Mouse (Mus musculus) limb, embryonic 11.5 days (tissue): ENCODE data around the gene Cldn14. TPM values are rescaled to one million over a fixed set of nuclear protein-coding genes. Genes with fewer than 3 reads are reported as not detected.

Source experiments
- ATAC-seq: fragments of 200-750 bp; cut with Nextera tagmentation; 2 replicates; pipeline ENCODE4 v1.8.0; 2017; ENCODE audit warnings: low read depth; ENCODE audit not compliant: insufficient number of reproducible peaks, low FRiP score, low TSS enrichment
- DNase-seq: peaks from one replicate; pipeline ENCODE4 v3.0.0-alpha.2; 2015; ENCODE audit warnings: low spot score
- H3K27ac ChIP-seq: fragments of 300-500 bp; sonication (generic); replicated peaks from 2 replicates; pipeline ENCODE4 v1.5.1; 2014; ENCODE audit warnings: low read depth, mild to moderate bottlenecking, low read length
- H3K27me3 ChIP-seq: fragments of 300-500 bp; sonication (generic); 2 replicates; pipeline ENCODE4 v1.6.1; 2014; ENCODE audit warnings: mild to moderate bottlenecking, low read length, mixed read lengths; ENCODE audit not compliant: control insufficient read depth, insufficient read depth
- H3K36me3 ChIP-seq: fragments of 300-500 bp; sonication (generic); 2 replicates; pipeline ENCODE4 v1.6.1; 2014; ENCODE audit warnings: mild to moderate bottlenecking, low read length, moderate library complexity, mixed read lengths; ENCODE audit not compliant: control insufficient read depth, insufficient read depth
- H3K4me1 ChIP-seq: fragments of 300-500 bp; sonication (generic); 2 replicates; pipeline ENCODE4 v1.6.1; 2014; ENCODE audit warnings: low read length, mixed read lengths; ENCODE audit not compliant: control insufficient read depth, insufficient read depth
- H3K4me2 ChIP-seq: fragments of 300-500 bp; sonication (generic); 2 replicates; pipeline ENCODE4 v1.6.1; 2014; ENCODE audit warnings: low read depth, mild to moderate bottlenecking, moderate library complexity; ENCODE audit not compliant: severe bottlenecking
- H3K4me3 ChIP-seq: fragments of 300-500 bp; sonication (generic); 2 replicates; pipeline ENCODE4 v1.5.1; 2014; ENCODE audit warnings: low read depth, low read length
- H3K9ac ChIP-seq: fragments of 300-500 bp; sonication (generic); 2 replicates; pipeline ENCODE4 v1.6.1; 2014; ENCODE audit warnings: mild to moderate bottlenecking, low read length
- H3K9me3 ChIP-seq: fragments of 300-500 bp; sonication (generic); 2 replicates; pipeline ENCODE4 v1.6.1; 2016; ENCODE audit warnings: low read length; ENCODE audit not compliant: control insufficient read depth
- WGBS: fragments of 180-500 bp; shearing (Covaris S2); extraction: QIAGEN DNeasy Blood & Tissue Kit; methylation state at CpG from one replicate; pipeline ENCODE4 v1.1.7; 2014; 5-methylcytosine and 5-hydroxymethylcytosine counted together
- polyA plus RNA-seq: library from polyadenylated mRNA; unstranded; fragments of >200 nt; fragmentation: Nextera tagmentation; extraction: Ambion mirVana; gene quantifications from 2 replicates; pipeline ENCODE4 v1.2.1, GENCODE M21; 2014

Gene Cldn14
- polyA plus RNA-seq, 1 experiment from 2014 or later: not detected

DNA sequence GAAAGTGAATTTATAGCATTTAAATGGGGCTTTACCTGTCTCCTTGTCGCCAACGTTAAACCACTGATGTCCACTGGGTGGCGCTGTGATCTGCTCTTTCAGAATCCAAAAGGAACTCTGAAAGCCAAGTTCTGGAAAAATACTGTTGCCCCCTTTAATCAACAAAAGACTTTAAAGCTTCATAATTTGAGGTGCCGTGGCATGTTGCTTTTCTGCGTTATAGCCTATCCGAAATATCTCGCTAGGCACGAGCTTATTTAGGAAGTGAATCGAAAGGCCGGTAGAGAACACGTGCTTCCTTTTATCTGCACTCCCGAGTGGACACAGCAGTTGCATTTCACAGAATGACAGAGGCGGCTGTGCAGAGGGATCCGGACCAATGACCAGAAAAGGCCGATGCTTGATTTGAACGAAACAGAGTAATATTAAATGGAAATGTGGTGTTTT lies 70.2 kb downstream of the Cldn14 start:
- Histone ChIP-seq H3K27ac (no peak overlapping the region), H3K4me1 (peaks cover 27% of the 10 kb centered on the region), H3K27me3 (peaks cover 5% of the 10 kb centered on the region; the same call in 1 of the 2 replicates), H3K9me3 (no peaks in the 10 kb centered on the region), H3K4me2 (peak overlapping the region; percentile 39), H3K36me3 (no peaks in the 10 kb centered on the region), H3K9ac (no peak overlapping the region), H3K4me3 (no peak overlapping the region)
- ATAC-seq: no peak
- peak; percentile 92 for DNase-seq
- WGBS: 18% methylated on average over 16 of the region's 16 CpGs

DNA sequence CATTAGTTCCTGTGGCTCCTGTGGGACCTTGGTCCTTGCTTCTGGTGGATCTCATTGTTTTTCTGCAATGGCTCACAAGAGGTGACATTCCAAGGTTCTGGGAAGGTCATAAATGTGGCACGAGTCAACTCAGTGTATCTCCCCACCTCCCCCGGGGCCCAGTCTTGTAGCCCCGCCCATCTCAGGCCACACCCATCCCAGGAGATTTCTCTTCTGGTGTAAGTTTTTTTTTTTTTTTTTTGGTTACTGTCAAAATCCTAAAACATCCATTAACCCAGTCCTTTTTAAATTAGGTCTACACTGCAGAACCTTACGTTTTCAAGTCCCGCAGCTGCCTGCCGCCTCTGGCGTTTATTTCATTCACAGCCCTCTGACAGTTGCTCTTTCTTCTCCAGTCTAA lies 73.6 kb downstream of the Cldn14 start:
- Histone ChIP-seq H3K4me3 (no peak overlapping the region), H3K9ac (no peak overlapping the region), H3K36me3 (no peaks in the 10 kb centered on the region), H3K4me2 (no peak overlapping the region), H3K4me1 (peaks cover 20% of the 10 kb centered on the region), H3K9me3 (no peaks in the 10 kb centered on the region), H3K27ac (no peak overlapping the region), H3K27me3 (peaks cover 5% of the 10 kb centered on the region; the same call in 1 of the 2 replicates)
- WGBS: 19% methylated on average over 7 of the region's 7 CpGs
- ATAC-seq (no peak), DNase-seq (no peak)

DNA sequence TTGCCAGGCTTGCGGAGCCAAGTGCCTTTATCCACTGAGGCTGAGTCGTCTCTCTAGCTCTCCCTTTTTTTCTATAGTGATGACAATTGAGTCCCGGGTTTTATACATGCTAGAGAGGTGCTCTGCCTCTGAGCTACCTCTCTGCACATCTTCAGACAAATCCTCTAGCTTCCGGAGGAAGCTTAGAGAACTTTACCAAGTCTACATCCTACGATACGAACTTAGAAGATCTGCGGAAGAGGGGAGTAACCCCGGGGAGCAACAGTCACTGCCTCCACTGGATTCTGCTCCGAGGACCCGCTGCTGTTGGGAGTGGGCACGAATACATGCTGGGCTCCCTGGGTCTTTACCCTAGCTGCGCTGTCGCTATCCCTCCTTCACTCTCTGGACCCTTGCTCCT lies 74.0 kb downstream of the Cldn14 start:
- peaks cover 16% of the 10 kb centered on the region for H3K4me1 ChIP-seq
- no peak for DNase-seq

GRCm38 (mm10) chr16:93932185-93933168 lies 76.2 kb downstream of the Cldn14 start:
- WGBS: 22% methylated on average over 17 of the region's 17 CpGs
- Histone ChIP-seq H3K9me3 (no peaks in the 10 kb centered on the region), H3K4me3 (no peak overlapping the region), H3K4me1 (peaks cover 7% of the 10 kb centered on the region; the same call in 1 of the 2 replicates), H3K36me3 (no peaks in the 10 kb centered on the region), H3K4me2 (no peak overlapping the region), H3K27me3 (peaks cover 9% of the 10 kb centered on the region; the same call in 1 of the 2 replicates), H3K27ac (no peak overlapping the region; the same call in 1 of the 2 replicates), H3K9ac (no peak overlapping the region)
- DNase-seq (no peak), ATAC-seq (no peak)

More for the DNA sequence above, 74.0 kb downstream of the Cldn14 start:
- no peak overlapping the region for H3K4me2 ChIP-seq
- 13% methylated on average over 13 of the region's 13 CpGs for WGBS
- H3K27ac ChIP-seq: no peak overlapping the region
- H3K9ac ChIP-seq: no peak overlapping the region
- H3K36me3 ChIP-seq: no peaks in the 10 kb centered on the region
- H3K9me3 ChIP-seq: no peaks in the 10 kb centered on the region
- H3K4me3 ChIP-seq: no peak overlapping the region
- no peak for ATAC-seq
- H3K27me3 ChIP-seq: peaks cover 5% of the 10 kb centered on the region; the same call in 1 of the 2 replicates

DNA sequence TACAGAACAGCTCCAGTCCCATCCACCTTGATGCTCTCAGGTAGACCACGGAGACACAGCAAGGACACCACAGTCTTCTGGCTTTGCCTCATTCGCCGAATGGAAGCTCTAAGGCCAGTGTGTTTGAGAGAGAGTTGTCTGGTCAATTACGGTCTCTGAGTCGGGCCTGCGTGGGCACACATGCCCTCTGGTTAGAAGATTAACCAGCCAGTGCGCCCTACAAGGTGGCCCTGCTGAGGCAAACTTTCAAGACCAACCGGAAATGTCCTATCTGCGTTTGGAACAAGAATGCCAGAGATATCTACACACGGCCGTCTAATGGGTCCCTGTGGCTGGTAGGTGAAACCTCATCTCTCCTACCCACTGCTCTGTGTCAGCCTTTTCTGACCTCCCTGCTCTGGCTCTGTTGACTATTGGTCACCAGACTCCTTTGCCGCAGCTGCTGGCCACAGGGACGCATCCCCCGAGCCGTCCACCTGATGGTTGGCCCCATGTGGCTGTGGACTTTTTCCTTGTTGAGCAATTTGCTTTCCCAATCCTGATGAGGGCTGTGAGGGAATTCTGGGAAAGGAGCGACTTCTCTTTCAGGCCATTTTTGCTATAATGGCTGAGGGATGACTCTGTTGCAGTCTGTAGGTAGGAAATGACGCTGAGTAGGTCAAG lies 79.1 kb downstream of the Cldn14 start:
- Histone ChIP-seq H3K4me2 (no peak overlapping the region), H3K9me3 (no peaks in the 10 kb centered on the region), H3K27ac (no peak overlapping the region), H3K4me1 (peaks cover 7% of the 10 kb centered on the region; the same call in 1 of the 2 replicates), H3K36me3 (no peaks in the 10 kb centered on the region), H3K4me3 (no peak overlapping the region), H3K27me3 (peaks cover 4% of the 10 kb centered on the region; the same call in 1 of the 2 replicates), H3K9ac (no peak overlapping the region)
- DNase-seq (no peak), ATAC-seq (no peak)
- WGBS: 90% methylated on average over 17 of the region's 17 CpGs

- no peak for ATAC-seq
Observed at GRCm38 (mm10) chr16:93925684-93926247, 82.9 kb downstream of the Cldn14 start.

GRCm38 (mm10) chr16:93923788-93924187 lies 84.8 kb downstream of the Cldn14 start:
- no peak overlapping the region for H3K27ac ChIP-seq
- H3K9me3 ChIP-seq: no peaks in the 10 kb centered on the region
- no peak overlapping the region for H3K9ac ChIP-seq
- no peak overlapping the region for H3K4me3 ChIP-seq
- H3K27me3 ChIP-seq: no peaks in the 10 kb centered on the region
- ATAC-seq (no peak), DNase-seq (no peak)
- no peaks in the 10 kb centered on the region for H3K36me3 ChIP-seq
- peaks cover 4% of the 10 kb centered on the region; the same call in 1 of the 2 replicates for H3K4me1 ChIP-seq
- 72% methylated on average over 7 of the region's 7 CpGs for WGBS
- H3K4me2 ChIP-seq: no peak overlapping the region

More at GRCm38 (mm10) chr16:93925684-93926247, 82.9 kb downstream of the Cldn14 start:
- Histone ChIP-seq H3K9me3 (no peaks in the 10 kb centered on the region), H3K4me2 (no peak overlapping the region), H3K27ac (no peak overlapping the region), H3K27me3 (0 out of 2 replicates have a peak, but pooled peaks cover 4% of the 10 kb centered on the region), H3K4me3 (no peak overlapping the region), H3K4me1 (peaks cover 4% of the 10 kb centered on the region; the same call in 1 of the 2 replicates), H3K36me3 (no peaks in the 10 kb centered on the region), H3K9ac (no peak overlapping the region)
- 80% methylated on average over 8 of the region's 8 CpGs for WGBS
- no peak for DNase-seq

- WGBS: 80% methylated on average over 5 of the region's 5 CpGs
- no peak overlapping the region for H3K4me3 ChIP-seq
- H3K9me3 ChIP-seq: no peaks in the 10 kb centered on the region
- H3K4me1 ChIP-seq: peaks cover 6% of the 10 kb centered on the region; the same call in 1 of the 2 replicates
- DNase-seq: no peak
- H3K27ac ChIP-seq: no peak overlapping the region
- no peaks in the 10 kb centered on the region for H3K36me3 ChIP-seq
- ATAC-seq: no peak
- no peak overlapping the region for H3K4me2 ChIP-seq
- H3K9ac ChIP-seq: no peak overlapping the region
- H3K27me3 ChIP-seq: no peaks in the 10 kb centered on the region
Observed at GRCm38 (mm10) chr16:93922835-93923389, 85.7 kb downstream of the Cldn14 start.
